8 mouse cellular contexts compared by ENCODE assay signal in genomic region chr2:114057303-114057853, GRCm38 (mm10). TPM values are rescaled to one million over a fixed set of nuclear protein-coding genes. Genes with fewer than 3 reads are reported as not detected.
DNase-seq lines count a peak whose midpoint lies in the region; ATAC-seq and TF ChIP-seq lines count a peak whose summit lies in the region.

No protein-coding gene starts in this region.

- H3K36me3 ChIP-seq in forebrain, embryonic 11.5 days (ENCODE audit: control insufficient read depth, insufficient read depth, low read length): no peaks in the 10 kb centered on the region
- no peaks in the 10 kb centered on the region for H3K36me3 ChIP-seq in forebrain, embryonic 10.5 days (replicated peaks)
- H3K36me3 ChIP-seq in hindbrain, postnatal 0 days (ENCODE audit: insufficient read depth, low read length): no peaks in the 10 kb centered on the region

- H3K4me2 ChIP-seq in forebrain, embryonic 11.5 days (ENCODE audit: low read depth, low read length, severe bottlenecking): no peak overlapping the region
- H3K4me2 ChIP-seq in hindbrain, postnatal 0 days (ENCODE audit: low read depth, low read length): no peak overlapping the region

- no peak overlapping the region for H3K9ac ChIP-seq in forebrain, embryonic 11.5 days (ENCODE audit: low read length)
- no peak overlapping the region for H3K9ac ChIP-seq in hindbrain, postnatal 0 days (replicated peaks; ENCODE audit: low read length)

- ATAC-seq in forebrain, embryonic 11.5 days (replicated peaks; ENCODE audit: low FRiP score): peak; percentile 73
- peak; percentile 69 for ATAC-seq in hindbrain, postnatal 0 days

- H3K27me3 ChIP-seq in forebrain, embryonic 11.5 days (ENCODE audit: control insufficient read depth, insufficient read depth, low read length): no peaks in the 10 kb centered on the region
- H3K27me3 ChIP-seq in forebrain, embryonic 10.5 days (ENCODE audit: poor library complexity, severe bottlenecking): no peaks in the 10 kb centered on the region
- H3K27me3 ChIP-seq in hindbrain, postnatal 0 days (ENCODE audit: insufficient read depth, low read length): no peaks in the 10 kb centered on the region

- no peak overlapping the region for H3K27ac ChIP-seq in forebrain, embryonic 11.5 days (ENCODE audit: low read depth, low read length)
- H3K27ac ChIP-seq in forebrain, embryonic 10.5 days: no peak overlapping the region; the same call in 1 of the 2 replicates
- H3K27ac ChIP-seq in gastrocnemius, adult 2 months: peak overlapping the region; percentile 82
- 0 out of 2 replicates have a peak overlapping the region, but pooled peaks have one; percentile 11 for H3K27ac ChIP-seq in hindbrain, postnatal 0 days

- H3K4me3 ChIP-seq in forebrain, embryonic 11.5 days (ENCODE audit: low read depth, low read length): no peak overlapping the region
- no peak overlapping the region for H3K4me3 ChIP-seq in forebrain, embryonic 10.5 days
- H3K4me3 ChIP-seq in gastrocnemius, adult 2 months: peak overlapping the region; percentile 23
- H3K4me3 ChIP-seq in hindbrain, postnatal 0 days (ENCODE audit: low read length): no peak overlapping the region

- 31% methylated on average over 10 of the region's 10 CpGs for WGBS in forebrain, embryonic 11.5 days
- WGBS in forebrain, embryonic 10.5 days: 30% methylated on average over 10 of the region's 10 CpGs
- WGBS in hindbrain, postnatal 0 days: 28% methylated on average over 10 of the region's 10 CpGs

- H3K4me1 ChIP-seq in forebrain, embryonic 11.5 days (replicated peaks; ENCODE audit: control insufficient read depth, insufficient read depth, low read length): no peaks in the 10 kb centered on the region
- peaks cover 15% of the 10 kb centered on the region for H3K4me1 ChIP-seq in forebrain, embryonic 10.5 days
- H3K4me1 ChIP-seq in hindbrain, postnatal 0 days (ENCODE audit: insufficient read depth, low read length): no peaks in the 10 kb centered on the region

- intact Hi-C loops in gastrocnemius, adult 2 months (cut with DNase I): no loop called here

- H3K9me3 ChIP-seq in forebrain, embryonic 11.5 days (ENCODE audit: control insufficient read depth, low read length): no peaks in the 10 kb centered on the region
- H3K9me3 ChIP-seq in forebrain, embryonic 10.5 days: no peaks in the 10 kb centered on the region
- H3K9me3 ChIP-seq in hindbrain, postnatal 0 days (ENCODE audit: low read length): no peaks in the 10 kb centered on the region

- DNase-seq in forebrain, embryonic 11.5 days (ENCODE audit: low spot score): no peak
- no peak for DNase-seq in forebrain, embryonic 10.5 days (ENCODE audit: extremely low spot score, low spot score)
- DNase-seq in adrenal gland, postnatal 14 days: peak; percentile 87
- DNase-seq in gastrocnemius, adult 2 months: peak; percentile 83
- peak; percentile 23 for DNase-seq in hindbrain, postnatal 0 days (ENCODE audit: low spot score)
- DNase-seq in ovary, adult 18-20 months (ENCODE audit: low spot score): peak; percentile 68
- no peak for DNase-seq in left cerebral cortex, adult 11 months (ENCODE audit: low spot score)
- DNase-seq in B cell, adult 2 months: no peak

- TF ChIP-seq CTCF in gastrocnemius, adult 2 months (IDR thresholded peaks at IDR 0.05): no peak
- no peak for TF ChIP-seq CTCF in hindbrain, postnatal 0 days (IDR thresholded peaks at IDR 0.05; ENCODE audit: low read depth)

RNA-seq across cellular contexts. Expression of gene Actc1, which starts 4.0 kb away (rescaled TPM):
- polyA plus RNA-seq in forebrain, embryonic 11.5 days (2014; fragmentation: Nextera tagmentation; extraction: Ambion mirVana): 0.71 and 0.84 TPM in 2 replicates
- 1.5 and 1.6 TPM in 2 replicates for polyA plus RNA-seq in forebrain, embryonic 10.5 days (2016; fragmentation: Nextera tagmentation; extraction: Ambion mirVana)
- 0.44 TPM in 1 of 2 replicates, not detected in the other for total RNA-seq in adrenal gland, postnatal 14 days (2021)
- 100 to 1,000 TPM; 143 to 261 TPM for total RNA-seq in gastrocnemius, adult 2 months (2021)
- total RNA-seq in hindbrain, postnatal 0 days (2014; rRNA removed): 1.6 and 7.5 TPM in 2 replicates
- polyA plus RNA-seq in hindbrain, postnatal 0 days (2015; fragmentation: Nextera tagmentation; extraction: Ambion mirVana): 0.48 and 0.91 TPM in 2 replicates

RNA-seq across cellular contexts. Expression of gene Gjd2, which starts 44.0 kb away (rescaled TPM):
- polyA plus RNA-seq in forebrain, embryonic 11.5 days (2014; fragmentation: Nextera tagmentation; extraction: Ambion mirVana): 1.4 TPM in 2 replicates
- 0.23 and 0.30 TPM in 2 replicates for polyA plus RNA-seq in forebrain, embryonic 10.5 days (2016; fragmentation: Nextera tagmentation; extraction: Ambion mirVana)
- 6.9 and 8.5 TPM in 2 replicates for total RNA-seq in adrenal gland, postnatal 14 days (2021)
- not detected for total RNA-seq in gastrocnemius, adult 2 months (2021)
- 58.7 and 60.8 TPM in 2 replicates for total RNA-seq in hindbrain, postnatal 0 days (2014; rRNA removed)
- 11.9 and 12.8 TPM in 2 replicates for polyA plus RNA-seq in hindbrain, postnatal 0 days (2015; fragmentation: Nextera tagmentation; extraction: Ambion mirVana)

Comparison
In these comparisons a context has a peak if more than half of its experiments do, and no peak if none do; other contexts are left out.
1. DNase-seq: peak in adrenal gland, postnatal 14 days (single experiment), gastrocnemius, adult 2 months (single experiment), hindbrain, postnatal 0 days (single experiment) and ovary, adult 18-20 months (single experiment); none in forebrain, embryonic 11.5 days (single experiment), forebrain, embryonic 10.5 days (single experiment), left cerebral cortex, adult 11 months (single experiment) and B cell, adult 2 months (0 of 2).
2. H3K27ac ChIP-seq: peak in gastrocnemius, adult 2 months (single experiment) and hindbrain, postnatal 0 days (single experiment); none in forebrain, embryonic 11.5 days (single experiment) and forebrain, embryonic 10.5 days (single experiment).
3. RNA of gene Actc1, which starts 4.0 kb away (total RNA-seq): 143 to 261 TPM in gastrocnemius, adult 2 months; 1.6 to 7.5 TPM in hindbrain, postnatal 0 days and 0.44 TPM in adrenal gland, postnatal 14 days; every median in the first group is over 10 times any median in the second.